Mouse (Mus musculus) central nervous system, embryonic 11.5 days (tissue): Measurements from ENCODE around the gene Cd5l. TPM values are rescaled to one million over a fixed set of nuclear protein-coding genes. Genes with fewer than 3 reads are reported as not detected.

Experiments used
- polyA plus RNA-seq: library from polyadenylated mRNA; depleted of rRNA; stranded (reverse); fragments of >200 nt; gene quantifications from 2 replicates; pipeline ENCODE4 v1.2.3, GENCODE M21; 2012; rRNA removed

Gene Cd5l
- polyA plus RNA-seq: 0.35 and 0.89 TPM in 2 replicates

GRCm38 (mm10) chr3:87357581-87357980 lies at the start of gene Cd5l:
Gene Cd5l (plus strand): TSS chr3:87357881.

GRCm38 (mm10) chr3:87376195-87377165 lies 18.8 kb downstream of the Cd5l start, which contains the start of gene Fcrl1:
Gene Fcrl1 (plus strand): TSS chr3:87376387.

Other genes with a start within 250 kb of the Cd5l start
- gene Kirrel, start 183.1 kb upstream of the Cd5l start, polyA plus RNA-seq: 21.3 and 39.6 TPM in 2 replicates
- 5.6 and 5.8 TPM in 2 replicates for gene Fcrls, start 94.1 kb upstream of the Cd5l start, polyA plus RNA-seq
- 0.07 and 0.29 TPM in 2 replicates for gene Fcrl1, start 18.5 kb downstream of the Cd5l start, polyA plus RNA-seq
- gene Fcrl5, start 77.9 kb downstream of the Cd5l start, polyA plus RNA-seq: not detected in 2 replicates
- 12.4 and 12.7 TPM in 2 replicates for gene Etv3, start 167.5 kb downstream of the Cd5l start, polyA plus RNA-seq